Mouse (Mus musculus): ENCODE measurements around the gene Mrpl48.

Mrpl48 gene

GRCm38 (mm10) chr7:100608130-100608741 lies at the start of gene Mrpl48:
TSS of gene Mrpl48 (minus strand) at chr7:100608301.
- peak; percentile 46 to 57 for DNase-seq (ENCODE audit: low spot score in 2 of 2)

- DNase-seq (ENCODE audit: low spot score in 2 of 2) = no peak
These were observed 48.6 kb upstream of the Mrpl48 start for GRCm38 (mm10) chr7:100656739-100657138.

GRCm38 (mm10) chr7:100654441-100654840 lies 46.3 kb upstream of the Mrpl48 start:
- no peak for DNase-seq (ENCODE audit: low spot score in 2 of 2)

GRCm38 (mm10) chr7:100653480-100654266 lies 45.6 kb upstream of the Mrpl48 start:
- peak in 1 of 2 experiments; percentile 56 for DNase-seq (ENCODE audit: low spot score in 2 of 2)

GRCm38 (mm10) chr7:100651011-100651410 lies 42.9 kb upstream of the Mrpl48 start:
- DNase-seq (ENCODE audit: low spot score in 2 of 2) = no peak

GRCm38 (mm10) chr7:100650421-100650820 lies 42.3 kb upstream of the Mrpl48 start:
- DNase-seq (ENCODE audit: low spot score in 2 of 2) = no peak

GRCm38 (mm10) chr7:100649826-100650225 lies 41.7 kb upstream of the Mrpl48 start:
- DNase-seq (ENCODE audit: low spot score in 2 of 2) = no peak

- no peak for DNase-seq (ENCODE audit: low spot score in 2 of 2)
These were observed 41.0 kb upstream of the Mrpl48 start for GRCm38 (mm10) chr7:100649095-100649494.

- peak; percentile 56 to 64 for DNase-seq (ENCODE audit: low spot score in 2 of 2)
These were observed 37.0 kb upstream of the Mrpl48 start for GRCm38 (mm10) chr7:100645147-100645546.

GRCm38 (mm10) chr7:100642413-100642812 lies 34.3 kb upstream of the Mrpl48 start:
- no peak for DNase-seq (ENCODE audit: low spot score in 2 of 2)

- no peak for DNase-seq (ENCODE audit: low spot score in 2 of 2)
These were observed 29.6 kb upstream of the Mrpl48 start for GRCm38 (mm10) chr7:100637657-100638056.

- DNase-seq (ENCODE audit: low spot score in 2 of 2) = no peak
These were observed 16.4 kb upstream of the Mrpl48 start for GRCm38 (mm10) chr7:100624538-100624937.

- DNase-seq (ENCODE audit: low spot score in 2 of 2) = no peak
These were observed 14.2 kb upstream of the Mrpl48 start for GRCm38 (mm10) chr7:100622277-100622676.

- no peak for DNase-seq (ENCODE audit: low spot score in 2 of 2)
These were observed 8.2 kb upstream of the Mrpl48 start for GRCm38 (mm10) chr7:100616121-100616857.

- DNase-seq (ENCODE audit: low spot score in 2 of 2) = no peak
These were observed 809 bp upstream of the Mrpl48 start for GRCm38 (mm10) chr7:100608910-100609309.

- DNase-seq (ENCODE audit: low spot score in 2 of 2) = peak; percentile 98
These were observed 629 bp downstream of the Mrpl48 start, which contains the start of gene Rab6a for GRCm38 (mm10) chr7:100607214-100608129. TSS of gene Rab6a (plus strand) at chr7:100607410.

- DNase-seq (ENCODE audit: low spot score in 2 of 2) = peak; percentile 29 to 49
These were observed 7.9 kb downstream of the Mrpl48 start for GRCm38 (mm10) chr7:100600211-100600610.

GRCm38 (mm10) chr7:100593349-100593748 lies 14.8 kb downstream of the Mrpl48 start:
- no peak for DNase-seq (ENCODE audit: low spot score in 2 of 2)

GRCm38 (mm10) chr7:100591522-100591852 lies 16.6 kb downstream of the Mrpl48 start:
- no peak for DNase-seq (ENCODE audit: low spot score in 2 of 2)

- DNase-seq (ENCODE audit: low spot score in 2 of 2) = peak; percentile 66 to 81
These were observed 17.1 kb downstream of the Mrpl48 start for GRCm38 (mm10) chr7:100590845-100591521.

GRCm38 (mm10) chr7:100590504-100590844 lies 17.6 kb downstream of the Mrpl48 start:
- DNase-seq (ENCODE audit: low spot score in 2 of 2) = no peak

Measured in right cerebral cortex, postnatal 36 days (tissue).